Comparison of ENCODE assay signal across 9 mouse cellular contexts in genomic region chr14:46882431-46883067, GRCm38 (mm10). TPM values are rescaled to one million over a fixed set of nuclear protein-coding genes. Genes with fewer than 3 reads are reported as not detected.
DNase-seq lines count a peak whose midpoint lies in the region; ATAC-seq lines count a peak whose summit lies in the region.
"Had no signal": no experiment of that assay in that cellular context is flagged by ENCODE, and none has a peak within 500 bp of the region (broad histone marks: within the 10 kb centered on the region; RNA-seq: fewer than 3 reads in every experiment).

Gene Samd4, plus strand, starts transcription at chr14:46882854.

- H3K27me3 ChIP-seq in embryonic facial prominence, embryonic 10.5 days (replicated peaks; ENCODE audit: low read depth, poor library complexity, severe bottlenecking), result no peaks in the 10 kb centered on the region
- no peaks in the 10 kb centered on the region for H3K27me3 ChIP-seq in intestine, embryonic 15.5 days (replicated peaks)

- WGBS in embryonic facial prominence, embryonic 10.5 days, result under 1% methylated on average over 54 of the region's 54 CpGs
- 1% methylated on average over 40 of the region's 54 CpGs for WGBS in intestine, embryonic 15.5 days

- DNase-seq in adrenal gland, adult 8-10 months, result peak; percentile 78
- DNase-seq in embryonic facial prominence, embryonic 10.5 days (ENCODE audit: low spot score), result peak; percentile 93
- DNase-seq in gonadal fat pad, adult 2 months (ENCODE audit: low read depth), result no peak
- DNase-seq in left cerebral cortex, postnatal 36 days (ENCODE audit: low spot score in 2 of 2), result peak; percentile 63 to 69
- peak; percentile 69 for DNase-seq in right cerebral cortex, postnatal 4 days

- H3K4me1 ChIP-seq in embryonic facial prominence, embryonic 10.5 days, result peaks cover 53% of the 10 kb centered on the region
- H3K4me1 ChIP-seq in intestine, embryonic 15.5 days (replicated peaks), result peaks cover 18% of the 10 kb centered on the region

- H3K9me3 ChIP-seq in embryonic facial prominence, embryonic 10.5 days, result no peaks in the 10 kb centered on the region
- no peaks in the 10 kb centered on the region for H3K9me3 ChIP-seq in intestine, embryonic 15.5 days

- peak within 1 kb of the TSS; percentile 99 for H3K4me2 ChIP-seq in intestine, embryonic 15.5 days (replicated peaks)

- peak; percentile 80 for ATAC-seq in intestine, embryonic 15.5 days
- ATAC-seq in megakaryocyte-erythroid progenitor cell, adult 5-6 weeks (replicated peaks; ENCODE audit: low FRiP score, low TSS enrichment, poor library complexity, severe bottlenecking), result peak; percentile 76
- ATAC-seq in monocyte, adult 5-6 weeks (replicated peaks; ENCODE audit: insufficient number of reproducible peaks, low FRiP score, low TSS enrichment, poor library complexity, severe bottlenecking), result no peak

- H3K27ac ChIP-seq in embryonic facial prominence, embryonic 10.5 days (replicated peaks), result peak within 1 kb of the TSS; percentile 93
- peak within 1 kb of the TSS; percentile 94 for H3K27ac ChIP-seq in intestine, embryonic 15.5 days

- peak within 1 kb of the TSS; percentile 79 for H3K4me3 ChIP-seq in embryonic facial prominence, embryonic 10.5 days
- peak within 1 kb of the TSS; percentile 64 for H3K4me3 ChIP-seq in intestine, embryonic 15.5 days (replicated peaks)

- no peaks in the 10 kb centered on the region; the same call in 1 of the 2 replicates for H3K36me3 ChIP-seq in embryonic facial prominence, embryonic 10.5 days (replicated peaks)
- H3K36me3 ChIP-seq in intestine, embryonic 15.5 days, result no peaks in the 10 kb centered on the region

- H3K9ac ChIP-seq in intestine, embryonic 15.5 days, result peak within 1 kb of the TSS; percentile 74

- intact Hi-C loops in left cerebral cortex, postnatal 36 days (cut with DNase I), result loop anchor here (2.0 to 5.0 kb wide), 4 partner anchors 50 to 375 kb away; partner anchors contain the start of gene Cgrrf1

RNA-seq across cellular contexts. Expression of gene Samd4, which starts in this region (rescaled TPM):
- total RNA-seq in adrenal gland, adult 8-10 months (2022), result 10 to 100 TPM; 22.1 to 27.0 (median 25.8) TPM
- polyA plus RNA-seq in embryonic facial prominence, embryonic 10.5 days (2016; fragmentation: Nextera tagmentation; extraction: Ambion mirVana), result 3.1 and 4.6 TPM in 2 replicates
- 10.6 and 11.0 TPM in 2 replicates for polyA plus RNA-seq in gonadal fat pad, adult 2 months (2012; rRNA removed)
- polyA plus RNA-seq in intestine, embryonic 15.5 days (2015; fragmentation: Nextera tagmentation; extraction: Ambion mirVana), result 5.2 and 5.4 TPM in 2 replicates
- total RNA-seq in left cerebral cortex, postnatal 36 days (2021), result 10 to 100 TPM; 25.8 to 27.2 TPM
- 0.07 and 4.2 TPM in 2 replicates for total RNA-seq in megakaryocyte-erythroid progenitor cell, adult 5-6 weeks (2014; fragmentation: Nextera tagmentation)
- total RNA-seq in megakaryocyte-erythroid progenitor cell, adult 5-6 weeks (2017), result 0.15 and 0.61 TPM in 2 replicates
- total RNA-seq in monocyte, adult 5-6 weeks (2017), result not detected in 3 replicates
- total RNA-seq: neutrophil, adult 5-6 weeks had no signal

Comparison
In these comparisons a context has a peak if more than half of its experiments do, and no peak if none do; other contexts are left out.
1. RNA of gene Samd4 (total RNA-seq): 25.8 to 27.2 TPM in left cerebral cortex, postnatal 36 days and 22.1 to 27.0 TPM in adrenal gland, adult 8-10 months; 0.07 to 4.2 TPM in megakaryocyte-erythroid progenitor cell, adult 5-6 weeks and not detected in monocyte, adult 5-6 weeks; every median in the first group is over 4 times any median in the second.